Mouse (Mus musculus): ENCODE data around the gene Zc3h12c. TPM values are rescaled to one million over a fixed set of nuclear protein-coding genes. Genes with fewer than 3 reads are reported as not detected.
A peak's percentile ranks its signal among the peaks of the same experiment; 100 is the strongest.

Zc3h12c gene
- 0.19 and 1.0 TPM in 2 replicates for total RNA-seq (2015; ENCODE audit: low replicate concordance)
- 1.1 TPM in 2 replicates for total RNA-seq (2017; ENCODE audit: low replicate concordance)

DNA sequence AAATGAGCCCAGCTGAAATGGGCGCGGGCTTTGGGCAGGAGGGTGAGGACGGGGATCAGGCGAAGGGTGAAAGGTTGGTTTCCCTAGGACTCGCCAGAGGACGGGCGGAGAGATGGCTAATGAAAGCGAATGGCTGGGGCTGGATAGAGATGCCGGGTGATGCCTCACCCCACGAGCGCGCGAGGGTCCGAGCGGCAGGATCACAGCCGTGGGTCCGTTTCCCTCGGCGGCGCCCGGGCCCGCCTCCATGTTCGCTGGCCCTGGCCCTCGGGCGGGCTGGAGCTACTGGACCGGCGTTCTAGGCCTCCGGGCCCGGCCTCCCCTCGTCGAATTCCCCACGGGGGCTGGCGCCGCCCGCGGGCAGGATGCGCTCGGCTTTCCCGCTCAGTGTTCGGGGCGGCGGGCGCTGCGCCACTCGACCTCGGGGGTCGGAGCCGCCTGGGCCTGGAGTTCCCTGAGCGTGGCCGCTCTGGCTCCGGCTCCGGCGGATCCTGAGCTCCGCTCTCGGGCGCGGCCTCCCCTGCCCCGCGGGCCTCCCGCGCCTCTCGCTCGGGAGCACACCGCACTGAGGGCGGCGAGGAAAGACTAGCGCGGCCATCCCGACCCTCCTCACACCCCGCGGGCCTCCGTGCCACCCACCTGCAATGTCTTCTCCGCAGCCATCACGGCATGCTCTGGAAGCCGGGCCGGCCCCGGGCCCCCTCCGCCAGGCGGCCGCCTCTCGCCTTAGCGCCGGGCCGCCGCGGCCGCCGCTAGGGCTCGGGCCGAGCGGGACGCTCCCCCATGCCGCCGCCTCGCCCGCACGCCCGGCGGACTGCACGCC lies at the start of gene Zc3h12c:
Gene Zc3h12c, minus strand, starts transcription at position 710 of the 823 bp plus-strand sequence.
- ATAC-seq (replicated peaks; ENCODE audit: low FRiP score, poor library complexity, severe bottlenecking), result no peak

- ATAC-seq (replicated peaks; ENCODE audit: low FRiP score, poor library complexity, severe bottlenecking), result no peak
Observed at GRCm38 (mm10) chr9:52217636-52218035, 49.3 kb upstream of the Zc3h12c start.

GRCm38 (mm10) chr9:52215291-52215690 lies 46.9 kb upstream of the Zc3h12c start:
- no peak for ATAC-seq (replicated peaks; ENCODE audit: low FRiP score, poor library complexity, severe bottlenecking)

GRCm38 (mm10) chr9:52212416-52212815 lies 44.0 kb upstream of the Zc3h12c start:
- no peak for ATAC-seq (replicated peaks; ENCODE audit: low FRiP score, poor library complexity, severe bottlenecking)

DNA sequence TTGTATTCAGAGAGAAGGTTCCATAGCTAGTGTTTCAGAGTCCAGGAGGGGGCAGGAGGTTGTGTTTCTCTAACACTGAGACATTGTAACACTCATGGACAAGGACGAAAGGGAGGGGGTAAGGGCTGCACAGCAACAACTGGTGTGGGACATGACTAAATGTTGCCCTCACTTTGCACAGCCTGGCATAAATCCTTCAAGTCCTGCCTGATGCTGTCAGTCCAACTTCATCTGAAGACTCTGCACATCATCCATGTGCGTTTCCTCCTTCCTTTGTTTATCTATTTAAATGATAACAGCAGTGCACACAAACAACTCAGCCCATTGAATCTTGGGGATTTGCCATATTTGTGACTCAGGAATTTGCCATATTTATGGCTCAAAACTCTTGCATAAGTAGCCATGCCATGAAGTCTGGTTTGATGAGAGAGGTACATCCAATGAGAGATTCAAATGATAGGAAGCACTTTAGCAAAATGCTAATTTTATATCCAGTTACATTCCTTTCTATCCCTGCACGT lies 40.2 kb upstream of the Zc3h12c start:
- no peak for ATAC-seq (replicated peaks; ENCODE audit: low FRiP score, poor library complexity, severe bottlenecking)

- no peak for ATAC-seq (replicated peaks; ENCODE audit: low FRiP score, poor library complexity, severe bottlenecking)
Observed at GRCm38 (mm10) chr9:52203189-52203588, 34.8 kb upstream of the Zc3h12c start.

- ATAC-seq (replicated peaks; ENCODE audit: low FRiP score, poor library complexity, severe bottlenecking), result no peak
Observed at GRCm38 (mm10) chr9:52200271-52200670, 31.9 kb upstream of the Zc3h12c start.

DNA sequence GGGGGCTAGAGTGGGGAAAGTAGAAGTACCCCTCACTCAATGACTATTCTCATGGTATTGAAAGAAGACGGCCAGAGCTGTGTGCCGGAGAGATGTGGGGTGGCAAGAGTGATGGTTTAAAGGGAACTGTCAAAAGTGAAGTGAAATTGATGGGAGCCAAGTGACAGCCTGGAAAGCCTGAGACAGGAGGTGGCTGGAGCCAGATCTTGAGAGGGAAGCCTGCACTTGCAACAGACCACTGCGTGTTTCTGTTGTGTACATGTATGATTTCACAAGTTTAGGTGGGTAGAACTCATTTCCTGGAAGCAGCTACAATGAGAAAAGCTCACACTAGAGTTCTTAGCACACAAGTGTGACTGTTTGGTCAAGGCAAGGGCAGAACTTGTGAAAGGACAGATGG lies 27.5 kb upstream of the Zc3h12c start:
- ATAC-seq (replicated peaks; ENCODE audit: low FRiP score, poor library complexity, severe bottlenecking), result no peak

- no peak for ATAC-seq (replicated peaks; ENCODE audit: low FRiP score, poor library complexity, severe bottlenecking)
Observed at GRCm38 (mm10) chr9:52193851-52194250, 25.5 kb upstream of the Zc3h12c start.

DNA sequence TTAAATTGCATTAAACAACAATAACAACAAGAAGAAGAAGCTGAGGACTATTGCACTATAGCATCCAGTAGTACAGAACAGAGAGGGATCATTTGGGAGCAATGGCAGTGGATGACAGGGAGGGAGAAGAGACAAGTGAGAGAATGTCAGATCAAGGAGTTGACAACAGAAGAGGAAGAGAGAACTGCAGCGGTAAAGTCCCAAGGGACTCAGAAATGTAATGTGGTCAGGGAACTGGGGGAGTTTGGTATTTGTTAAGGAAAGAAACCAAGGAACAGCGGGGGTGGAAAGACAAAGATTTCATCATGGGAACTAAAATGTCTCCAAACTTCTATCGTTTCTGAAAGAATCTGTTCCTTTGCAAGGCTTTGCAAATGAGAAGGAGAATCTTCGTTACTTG lies 22.5 kb upstream of the Zc3h12c start:
- ATAC-seq (replicated peaks; ENCODE audit: low FRiP score, poor library complexity, severe bottlenecking), result no peak

GRCm38 (mm10) chr9:52188106-52188505 lies 19.7 kb upstream of the Zc3h12c start:
- ATAC-seq (replicated peaks; ENCODE audit: low FRiP score, poor library complexity, severe bottlenecking), result no peak

GRCm38 (mm10) chr9:52186296-52186941 lies 18.0 kb upstream of the Zc3h12c start:
- ATAC-seq (replicated peaks; ENCODE audit: low FRiP score, poor library complexity, severe bottlenecking), result no peak

- no peak for ATAC-seq (replicated peaks; ENCODE audit: low FRiP score, poor library complexity, severe bottlenecking)
Observed at GRCm38 (mm10) chr9:52181419-52181818, 13.0 kb upstream of the Zc3h12c start.

GRCm38 (mm10) chr9:52180851-52181250 lies 12.5 kb upstream of the Zc3h12c start:
- no peak for ATAC-seq (replicated peaks; ENCODE audit: low FRiP score, poor library complexity, severe bottlenecking)

DNA sequence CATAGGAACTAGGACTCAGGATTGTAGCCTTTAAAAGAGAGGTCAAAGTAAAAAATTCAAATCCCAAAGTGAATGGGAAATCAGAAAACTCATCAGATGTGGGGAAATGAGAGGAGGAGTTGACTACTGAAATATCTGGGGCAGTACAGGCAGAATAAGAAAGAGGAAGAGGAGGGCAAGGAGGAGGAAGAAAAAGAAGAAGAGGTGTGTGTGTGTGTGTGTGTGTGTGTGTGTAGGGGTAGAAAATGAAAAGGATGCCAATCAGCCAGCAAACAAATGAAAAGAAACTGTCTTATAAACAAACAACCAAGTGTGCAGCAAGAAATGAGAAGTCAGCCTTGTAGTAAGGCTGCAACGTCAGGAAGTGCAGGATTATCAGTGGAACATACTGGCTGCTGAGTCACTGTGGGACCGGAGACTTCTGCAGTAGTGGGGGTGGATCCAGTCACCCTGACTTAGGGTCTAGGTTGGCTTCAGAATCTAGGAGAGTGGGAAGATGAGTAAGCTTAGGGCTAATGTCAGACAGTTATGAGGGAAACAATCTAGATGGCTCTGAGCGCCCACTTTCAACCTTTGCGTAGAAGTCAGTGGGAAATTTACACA lies 7.0 kb upstream of the Zc3h12c start:
- peak; percentile 66 for ATAC-seq (replicated peaks; ENCODE audit: low FRiP score, poor library complexity, severe bottlenecking)

DNA sequence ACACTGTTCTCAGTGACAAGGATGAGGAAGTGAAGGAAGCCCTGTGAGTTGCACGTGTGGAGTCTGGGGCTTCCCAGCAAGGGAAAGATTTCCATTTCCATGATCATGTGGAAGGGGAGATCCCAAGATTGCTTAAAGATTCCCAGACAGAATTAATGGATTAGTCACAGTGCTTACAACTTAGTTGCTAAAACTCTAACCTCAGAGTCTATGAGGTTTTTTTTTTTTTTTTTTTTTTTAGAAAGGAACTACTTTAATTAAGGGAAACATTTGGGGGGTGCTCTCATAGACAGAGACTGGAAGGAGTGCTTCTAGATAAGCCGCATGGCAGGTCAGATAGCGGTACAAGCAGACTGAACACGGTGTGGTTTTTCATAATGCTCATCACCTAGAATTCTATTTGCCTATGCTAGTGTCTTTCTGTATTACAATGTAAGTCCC lies 6.3 kb upstream of the Zc3h12c start:
- ATAC-seq (replicated peaks; ENCODE audit: low FRiP score, poor library complexity, severe bottlenecking), result no peak

GRCm38 (mm10) chr9:52173937-52174336 lies 5.6 kb upstream of the Zc3h12c start:
- no peak for ATAC-seq (replicated peaks; ENCODE audit: low FRiP score, poor library complexity, severe bottlenecking)

GRCm38 (mm10) chr9:52172550-52172949 lies 4.2 kb upstream of the Zc3h12c start:
- ATAC-seq (replicated peaks; ENCODE audit: low FRiP score, poor library complexity, severe bottlenecking), result no peak

- ATAC-seq (replicated peaks; ENCODE audit: low FRiP score, poor library complexity, severe bottlenecking), result no peak
Observed at GRCm38 (mm10) chr9:52170671-52171070, 2.3 kb upstream of the Zc3h12c start.

DNA sequence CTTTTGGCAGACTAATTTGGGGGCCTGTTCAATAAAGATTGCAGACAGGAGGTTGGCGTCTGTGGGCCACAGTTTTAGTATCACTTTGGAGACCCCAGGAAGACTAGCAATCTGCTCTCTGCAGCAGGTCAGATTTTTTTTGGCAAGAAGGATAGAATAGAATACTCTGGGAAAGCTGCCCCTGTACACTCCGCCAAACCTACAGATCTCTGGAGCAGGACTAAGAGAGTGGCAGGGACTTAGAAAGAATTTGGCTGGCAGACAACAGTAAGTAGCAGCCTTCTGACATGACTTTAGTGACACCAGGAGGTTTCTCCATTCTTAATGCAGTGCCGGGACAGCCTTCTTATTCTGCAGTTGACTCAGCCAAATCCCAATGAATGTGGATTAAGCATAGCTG lies 1.8 kb upstream of the Zc3h12c start:
- no peak for ATAC-seq (replicated peaks; ENCODE audit: low FRiP score, poor library complexity, severe bottlenecking)
